Mouse (Mus musculus) retina, embryonic 14.5 days (tissue): ENCODE measurements at regions not wholly inside any gene's neighbourhood (a gene's known extent, or its start where the extent isn't known, plus 50 kb on each side); places are given as distances from the start of the nearest gene placed in this dataset.
A peak's percentile ranks its signal among the peaks of the same experiment; 100 is the strongest.

Source experiments
- DNase-seq: peaks from one replicate; pipeline ENCODE4 v3.0.0-alpha.2; 2015; ENCODE audit warnings: low spot score

GRCm38 (mm10) chr3:23001071-23001470 lies 924.6 kb downstream of the Tbl1xr1 start:
- DNase-seq = no peak

DNA sequence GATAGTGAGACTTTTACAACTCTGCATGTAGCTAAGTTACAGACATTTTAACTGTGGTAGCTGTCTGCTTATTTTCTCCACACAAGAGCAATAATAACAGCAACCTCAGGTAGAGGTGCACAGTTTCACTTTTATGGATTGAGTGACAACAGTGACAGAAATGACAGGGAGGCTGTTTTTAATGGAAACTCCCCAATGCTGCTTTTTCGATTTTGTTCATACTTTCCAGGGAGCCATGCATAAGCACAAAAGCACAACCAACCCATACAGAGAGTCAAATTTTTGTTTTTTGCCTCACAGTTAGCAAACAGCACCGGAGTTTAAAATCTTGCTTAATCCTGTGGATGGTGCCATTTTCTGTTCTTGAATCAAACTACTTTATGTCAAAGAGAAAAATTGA lies 955.6 kb downstream of the Tbl1xr1 start:
- no peak for DNase-seq

DNA sequence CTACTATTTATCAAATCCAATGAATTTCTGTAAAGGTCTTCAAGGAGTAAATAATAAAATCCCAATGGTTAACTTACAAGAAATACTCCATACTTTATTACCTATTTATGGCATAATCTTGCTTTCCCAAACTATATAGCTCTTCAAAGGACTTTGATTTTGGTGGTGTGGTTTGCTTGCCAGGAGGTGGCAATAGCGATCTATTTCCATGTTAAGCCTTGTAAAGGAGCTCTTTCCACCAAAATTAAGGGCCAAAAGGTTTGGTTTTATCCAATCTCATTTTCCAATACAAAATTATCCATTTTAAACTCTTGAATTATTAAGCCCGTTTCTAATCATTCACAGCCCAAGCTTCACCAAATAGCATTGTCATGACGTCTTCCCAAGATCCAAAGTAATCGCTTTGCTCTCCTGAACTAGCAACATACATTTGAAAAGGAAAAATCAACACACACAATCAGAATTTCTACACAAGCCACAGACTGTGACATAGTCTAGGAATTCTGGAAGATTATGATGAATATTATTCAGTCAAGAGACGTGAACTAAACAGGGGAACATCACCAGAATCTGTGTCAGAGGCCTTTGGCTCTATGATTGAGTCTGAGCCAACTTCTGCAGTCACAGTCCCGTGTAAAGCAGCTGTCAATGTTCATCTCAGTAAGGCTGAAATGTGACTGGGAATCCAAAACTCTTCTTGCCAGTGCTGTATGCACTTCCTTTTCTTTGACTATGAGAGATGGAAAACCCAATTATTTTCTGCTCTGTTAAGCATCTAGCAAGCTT lies 986.9 kb downstream of the Tbl1xr1 start:
- peak; percentile 21 for DNase-seq

DNA sequence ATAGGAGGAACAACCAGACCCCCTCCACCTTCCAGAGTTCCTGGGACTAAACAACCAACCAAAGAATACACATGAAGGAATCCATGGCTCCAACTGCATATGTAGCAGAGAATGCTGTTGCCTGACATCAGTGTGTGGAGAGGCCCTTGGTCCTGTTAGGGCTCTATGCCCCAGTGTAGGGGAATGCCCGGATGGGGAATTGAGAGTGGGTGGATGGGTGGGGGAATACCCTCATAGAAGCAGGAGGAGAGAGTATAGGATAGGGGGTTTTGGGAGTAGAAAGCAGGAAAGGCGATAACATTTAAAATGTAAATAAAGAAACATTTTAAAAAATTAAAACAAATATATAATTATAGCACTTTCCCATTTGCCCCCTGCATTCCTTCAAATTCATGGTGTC lies 995.0 kb downstream of the Tbl1xr1 start:
- no peak for DNase-seq
